Mouse (Mus musculus) right cerebral cortex, adult 18-20 months (tissue): ENCODE results near the gene Foxj1.
"Not testable (repeated sequence)": the region's sequence is repeated elsewhere in the genome, so short reads cannot be mapped to it uniquely, and the experiment has no call there.

Experiments used
- DNase-seq: peaks from one replicate; pipeline ENCODE4 v3.0.0; 2022; ENCODE audit warnings: mixed read lengths

The Foxj1 gene

DNA sequence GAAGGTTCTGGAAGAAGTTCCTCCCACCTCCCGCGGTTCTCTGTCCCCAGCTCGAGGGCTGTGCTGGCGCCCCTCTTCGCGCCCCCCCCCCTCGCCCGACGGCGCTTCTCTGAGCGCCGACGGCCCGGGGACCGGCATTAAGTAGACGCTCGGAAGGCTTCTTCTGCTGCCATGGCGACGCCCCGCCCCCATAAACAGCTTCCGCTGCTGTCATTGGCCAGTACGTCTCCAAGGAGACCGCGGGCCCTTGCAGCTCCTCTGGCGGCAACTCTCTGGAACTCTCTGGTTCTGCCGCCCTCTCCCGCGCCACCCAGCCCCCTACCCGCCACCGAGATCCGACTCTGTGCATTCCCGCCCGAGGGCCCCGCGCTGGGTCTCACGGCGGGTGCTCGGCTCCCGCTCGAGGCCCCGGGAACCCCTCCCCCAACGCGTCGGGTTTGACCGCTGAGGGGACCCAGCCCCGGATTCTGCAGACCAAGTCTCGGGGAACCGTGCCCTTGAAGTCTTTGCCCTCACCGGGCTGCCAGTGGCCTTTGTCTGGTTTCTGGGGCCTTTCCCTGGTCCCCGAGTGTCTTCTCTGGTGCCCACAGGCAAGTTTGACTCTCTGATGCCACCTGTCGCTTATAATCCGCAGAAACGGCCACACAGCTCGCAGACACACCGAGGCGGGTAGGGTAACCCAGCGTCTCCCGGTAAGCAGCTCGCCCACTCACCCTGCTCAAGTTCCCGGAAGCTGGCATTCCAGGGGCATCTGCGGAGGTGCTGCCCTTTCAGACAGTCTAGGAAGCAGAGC lies at the start of gene Foxj1:
TSS of gene Foxj1 (minus strand) at position 156 of the 793 bp plus-strand sequence.
- DNase-seq, result peak; percentile 96

DNA sequence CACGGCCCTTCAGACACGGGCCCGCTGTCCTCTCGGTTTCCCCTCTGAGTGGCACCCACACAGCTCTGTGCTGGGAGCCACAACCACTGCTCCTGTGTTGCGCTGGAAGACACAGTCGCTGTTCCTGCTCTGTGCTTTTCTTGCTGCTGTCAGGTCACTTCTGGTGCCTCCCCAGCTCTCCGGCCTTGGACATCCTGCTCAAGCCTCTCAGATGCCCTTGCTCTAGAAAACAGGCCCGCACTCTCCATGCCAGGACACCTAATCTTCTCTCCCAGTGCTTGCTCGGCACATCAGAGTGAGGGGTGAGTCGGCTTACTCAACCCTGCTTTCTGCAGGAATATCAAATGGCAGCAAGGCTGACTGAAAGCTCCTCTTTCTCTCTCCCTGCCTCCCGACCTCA lies 49.0 kb upstream of the Foxj1 start:
- DNase-seq, result no peak

DNA sequence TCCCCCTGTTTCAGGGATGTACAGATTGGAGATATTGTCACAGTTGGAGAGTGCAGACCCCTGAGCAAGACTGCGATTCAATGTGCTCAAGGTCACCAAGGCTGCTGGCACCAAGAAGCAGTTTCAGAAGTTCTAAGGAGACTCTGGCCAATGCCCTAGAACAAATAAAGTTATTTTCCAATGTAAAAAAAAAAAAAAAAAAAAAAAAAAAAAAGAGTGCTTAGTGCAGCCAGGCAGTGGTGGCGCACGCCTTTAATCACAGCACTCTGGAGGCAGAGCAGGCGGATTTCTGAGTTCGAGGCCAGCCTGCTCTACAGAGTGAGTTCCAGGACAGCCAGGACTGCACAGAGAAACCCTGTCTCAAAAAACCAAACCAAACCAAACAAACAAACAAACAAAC lies 47.9 kb upstream of the Foxj1 start:
- DNase-seq, result not testable (repeated sequence)

DNA sequence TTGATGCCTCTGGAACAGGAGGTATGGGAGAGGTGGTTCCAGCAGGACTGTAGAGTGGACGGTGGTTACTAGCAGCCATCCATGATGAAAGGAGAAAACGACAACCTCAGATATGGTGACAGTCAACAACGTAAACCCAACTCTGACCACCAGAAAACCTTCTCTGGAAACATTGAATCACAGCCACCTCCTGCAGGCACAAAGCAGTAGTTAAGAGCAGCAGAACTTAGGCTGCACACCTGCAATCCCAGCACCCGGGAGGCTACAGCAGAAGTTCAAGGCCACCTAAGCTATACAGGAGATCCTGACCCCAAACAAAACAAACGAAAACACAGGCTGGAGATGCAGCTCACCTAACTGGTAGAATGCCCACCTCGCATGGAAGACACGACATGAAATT lies 45.6 kb upstream of the Foxj1 start:
- no peak for DNase-seq

DNA sequence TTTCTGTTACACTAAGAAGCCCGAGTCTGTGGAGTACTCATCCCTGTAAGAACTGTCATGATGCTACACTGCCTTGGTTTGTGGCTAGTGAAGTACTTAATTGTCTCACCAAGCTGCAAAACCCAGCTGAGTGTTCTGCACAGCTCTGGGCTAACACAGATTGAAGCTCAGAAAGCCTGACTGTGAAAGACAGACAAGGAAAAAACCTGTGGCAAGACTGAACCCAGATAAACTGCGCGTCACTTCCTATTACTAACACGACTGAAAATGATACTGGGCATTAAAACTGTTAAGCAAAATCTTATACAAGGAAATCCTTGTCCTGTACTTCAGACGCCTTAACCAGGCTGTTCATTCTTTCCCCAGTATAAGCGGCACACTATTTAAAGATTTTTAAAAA lies 44.3 kb upstream of the Foxj1 start:
- DNase-seq, result no peak

DNA sequence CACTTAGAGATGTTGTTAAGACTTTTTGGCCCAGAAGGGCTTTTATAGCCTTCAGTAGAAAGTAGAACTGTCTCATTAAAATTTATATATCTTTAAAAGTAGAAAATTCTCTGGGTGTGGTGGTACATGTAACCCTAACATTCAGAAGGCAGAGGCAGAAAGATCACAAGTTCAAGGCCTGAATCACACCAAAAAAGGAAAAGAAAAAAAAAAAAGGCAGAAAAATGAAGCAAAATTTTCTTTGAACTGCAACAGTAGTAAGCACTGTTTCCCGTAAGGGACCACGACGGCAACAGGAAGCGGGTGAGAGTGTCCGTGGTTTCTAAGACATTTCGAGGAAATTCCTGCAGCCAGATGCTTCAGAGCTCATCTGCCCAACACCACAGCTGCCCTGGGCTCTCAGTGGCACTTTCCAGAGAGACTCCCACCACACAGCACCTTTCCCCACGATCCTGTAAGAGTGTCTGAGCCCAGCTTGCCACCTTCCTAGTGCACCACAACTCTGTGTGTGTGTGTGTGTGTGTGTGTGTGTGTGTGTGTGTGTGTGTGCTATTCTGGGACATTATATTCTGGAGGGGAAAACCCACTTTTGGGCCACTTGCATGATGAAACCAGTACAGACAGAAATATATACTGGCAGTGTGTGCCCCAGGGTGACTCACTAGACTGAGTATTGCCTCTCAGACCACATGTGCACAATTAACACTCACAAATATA lies 41.9 kb upstream of the Foxj1 start:
- DNase-seq, result no peak

DNA sequence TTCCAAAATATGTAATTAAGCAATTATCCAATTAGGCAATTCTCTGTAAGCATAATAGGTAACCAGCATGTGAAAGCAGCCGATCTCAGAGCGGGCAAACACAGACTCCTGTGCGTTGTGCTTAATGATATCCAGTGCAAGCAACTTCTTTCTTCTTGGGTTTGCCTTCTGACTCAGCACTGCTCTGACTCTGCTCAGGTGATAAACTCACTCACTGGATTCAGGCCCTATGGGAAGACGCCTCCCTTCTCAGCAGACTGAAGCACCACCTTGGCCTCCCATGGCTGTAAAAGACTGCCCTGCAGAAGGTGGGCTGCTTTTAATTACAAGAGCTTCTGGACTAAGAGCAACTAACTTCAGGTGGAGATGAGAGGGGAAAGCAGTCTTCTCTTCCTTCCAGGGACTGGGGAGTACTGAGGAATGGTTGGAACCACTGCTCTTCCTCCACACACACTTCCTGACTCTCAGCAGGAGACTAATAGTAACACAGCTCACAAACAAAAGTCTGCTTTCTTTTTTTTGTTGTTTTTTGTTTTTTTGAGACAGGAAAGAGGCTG lies 36.8 kb upstream of the Foxj1 start:
- no peak for DNase-seq

DNA sequence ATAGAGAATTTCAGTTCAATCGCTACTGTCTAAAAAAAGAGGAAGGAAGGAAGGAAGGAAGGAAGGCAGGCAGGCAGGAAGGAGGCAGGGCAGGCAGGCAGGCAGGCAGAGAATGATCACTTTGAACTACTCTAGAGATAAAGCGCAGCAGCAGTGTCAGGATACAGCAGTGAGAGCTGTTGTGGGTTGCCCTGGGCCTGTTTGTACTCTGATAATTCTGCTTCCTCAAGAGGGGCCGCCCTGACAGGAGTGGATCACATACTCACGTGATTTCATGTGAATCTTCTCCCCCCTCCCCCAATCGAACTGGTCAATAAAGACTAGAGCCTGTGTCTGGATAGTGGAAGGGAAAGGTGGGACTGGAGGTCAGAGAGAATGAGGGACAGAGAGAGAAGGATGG lies 34.4 kb upstream of the Foxj1 start:
- DNase-seq, result no peak

DNA sequence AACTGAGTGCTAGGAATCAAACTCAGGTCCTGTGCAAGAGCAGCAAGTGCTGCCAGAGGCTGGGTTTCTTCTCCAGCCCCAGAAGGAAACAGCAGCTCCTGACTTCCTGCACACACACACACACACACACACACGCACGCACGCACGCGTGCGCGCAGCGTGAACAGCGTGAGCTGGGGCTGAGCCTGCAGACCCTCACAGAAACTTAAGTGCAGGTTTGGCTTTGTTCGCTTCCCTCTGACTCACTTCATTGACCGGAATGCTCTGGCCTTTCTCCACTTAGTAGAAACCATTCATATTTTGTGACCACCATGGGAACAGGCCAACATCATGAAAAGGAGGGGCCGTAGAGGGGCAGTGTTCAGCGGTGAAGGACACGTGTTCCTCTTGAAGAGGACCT lies 33.9 kb upstream of the Foxj1 start:
- no peak for DNase-seq

DNA sequence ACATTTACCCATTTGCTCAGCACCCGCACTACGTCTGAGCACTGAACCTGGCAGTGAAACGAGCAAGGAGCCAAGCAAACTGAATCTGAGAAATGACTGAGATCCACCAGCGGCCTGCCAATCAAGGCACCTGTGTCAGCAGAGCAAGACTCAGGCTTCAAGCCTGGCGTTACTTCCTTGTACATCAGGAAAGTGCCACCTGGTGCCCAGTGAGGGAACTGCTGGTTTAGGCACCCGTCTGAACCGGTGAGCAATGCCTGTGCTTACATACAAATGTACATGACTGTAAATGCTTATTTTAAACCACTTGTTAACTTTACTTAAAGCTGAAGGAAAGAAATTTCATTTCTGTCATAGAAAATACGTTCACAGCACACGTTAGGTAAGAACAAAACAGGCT lies 32.9 kb upstream of the Foxj1 start:
- peak; percentile 74 for DNase-seq

DNA sequence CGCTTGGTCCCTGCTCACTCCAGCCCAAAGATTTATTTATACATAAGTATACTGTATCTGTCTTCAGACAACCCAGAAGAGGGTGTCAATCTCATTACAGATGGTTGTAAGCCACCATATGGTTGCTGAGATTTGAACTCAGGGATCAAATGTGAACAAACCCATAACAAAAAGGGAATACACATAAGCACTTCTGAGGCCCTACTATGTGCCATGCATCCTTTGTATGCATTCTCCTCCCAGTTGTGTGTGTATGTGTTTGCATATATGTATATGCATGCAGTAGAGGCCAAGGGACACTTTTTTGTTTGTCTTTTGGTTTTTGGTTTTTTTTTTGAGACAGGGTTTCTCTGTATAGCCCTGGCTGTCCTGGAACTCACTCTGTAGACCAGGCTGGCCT lies 31.4 kb upstream of the Foxj1 start:
- no peak for DNase-seq

DNA sequence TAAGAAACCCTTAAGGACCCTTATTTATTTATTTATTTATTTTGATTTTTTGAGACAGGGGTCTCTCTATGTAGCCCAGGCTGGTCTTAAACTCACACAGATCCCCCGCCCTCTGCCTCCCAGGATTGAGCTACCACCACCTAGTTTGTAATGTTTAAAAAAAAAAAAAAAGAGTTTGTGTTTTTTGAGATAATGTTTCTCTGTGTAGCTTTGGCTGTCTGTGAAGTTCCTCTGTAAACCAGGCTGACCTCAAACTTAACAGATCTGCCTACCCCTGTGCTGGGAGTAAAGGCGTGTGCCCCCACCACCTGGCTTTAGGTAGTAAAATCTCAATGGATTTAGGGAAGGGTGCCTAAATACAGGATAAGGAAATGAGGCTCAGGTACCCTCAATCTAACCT lies 30.9 kb upstream of the Foxj1 start:
- DNase-seq, result no peak

DNA sequence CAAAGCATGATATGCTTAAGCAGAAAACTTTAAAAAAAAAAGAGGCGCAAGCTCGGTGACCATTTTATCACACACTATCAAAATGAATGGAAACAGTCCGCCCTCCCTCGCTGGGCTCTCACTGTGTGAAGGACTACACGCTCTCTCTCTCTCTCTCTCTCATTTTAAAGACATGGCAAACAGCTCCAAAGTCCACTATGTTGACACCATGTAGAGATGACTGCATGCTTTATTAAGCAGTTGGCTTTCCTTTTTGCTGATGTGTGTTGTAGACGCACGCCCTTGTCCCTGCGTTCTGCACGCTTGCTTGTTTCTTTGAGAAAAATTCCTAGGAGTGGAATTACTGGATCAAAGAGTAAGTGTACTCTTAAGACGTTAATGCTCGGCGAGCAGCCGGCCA lies 30.2 kb upstream of the Foxj1 start:
- DNase-seq, result no peak

DNA sequence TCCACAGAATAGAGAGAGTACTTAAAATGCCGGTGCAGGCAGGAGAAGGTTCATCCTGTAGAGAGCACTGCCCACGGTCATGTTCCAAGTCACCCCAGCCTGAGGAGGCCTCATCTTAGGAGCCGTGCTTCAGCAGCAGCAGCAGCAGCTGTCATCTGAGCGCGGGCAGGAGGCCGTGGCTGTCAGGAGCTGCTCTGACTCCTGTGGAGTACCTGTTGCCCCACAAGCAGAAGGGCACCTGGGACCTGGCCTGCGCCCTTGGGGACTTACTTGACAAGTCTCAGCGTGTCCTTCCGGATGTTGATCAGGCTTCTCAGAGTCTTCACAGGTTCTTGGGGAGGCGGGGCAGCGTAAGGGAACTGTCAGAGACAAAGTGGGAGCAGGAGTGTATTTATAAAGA lies 26.8 kb upstream of the Foxj1 start:
- DNase-seq, result no peak

DNA sequence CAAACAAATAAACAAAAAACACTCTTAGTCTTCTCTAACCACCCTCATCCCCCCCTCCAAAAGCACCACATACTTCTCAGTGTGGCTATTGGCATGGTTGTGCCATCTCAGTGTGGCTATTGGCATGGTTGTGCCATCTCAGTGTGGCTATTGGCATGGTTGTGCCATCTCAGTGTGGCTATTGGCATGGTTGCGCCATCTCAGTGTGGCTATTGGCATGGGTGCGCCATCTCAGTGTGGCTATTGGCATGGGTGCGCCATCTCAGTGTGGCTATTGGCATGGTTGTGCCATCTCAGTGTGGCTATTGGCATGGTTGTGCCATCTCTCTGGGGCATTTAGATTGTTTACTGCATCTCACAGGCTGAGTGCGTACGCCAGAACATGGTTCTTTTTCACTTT lies 25.7 kb upstream of the Foxj1 start:
- DNase-seq, result not testable (repeated sequence)

DNA sequence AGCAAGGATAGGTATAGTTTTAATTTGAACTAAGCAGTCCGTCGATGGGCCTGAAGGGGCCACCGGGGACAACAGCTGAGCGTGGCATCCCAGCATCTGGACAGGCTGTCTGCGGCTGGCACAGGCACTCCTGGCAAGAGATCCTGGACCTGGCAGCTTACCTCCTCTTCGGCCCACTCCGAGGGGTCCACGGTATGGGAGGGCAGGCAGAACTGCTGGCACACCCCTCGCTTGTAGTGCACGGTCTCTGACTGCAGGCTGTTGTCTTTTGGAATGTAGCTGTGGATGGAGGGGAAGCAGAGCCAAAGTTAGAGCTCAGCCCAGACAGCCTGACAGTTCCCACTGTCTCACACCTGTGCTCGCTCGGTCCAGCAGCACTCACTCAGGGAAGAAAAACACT lies 24.5 kb upstream of the Foxj1 start:
- no peak for DNase-seq

DNA sequence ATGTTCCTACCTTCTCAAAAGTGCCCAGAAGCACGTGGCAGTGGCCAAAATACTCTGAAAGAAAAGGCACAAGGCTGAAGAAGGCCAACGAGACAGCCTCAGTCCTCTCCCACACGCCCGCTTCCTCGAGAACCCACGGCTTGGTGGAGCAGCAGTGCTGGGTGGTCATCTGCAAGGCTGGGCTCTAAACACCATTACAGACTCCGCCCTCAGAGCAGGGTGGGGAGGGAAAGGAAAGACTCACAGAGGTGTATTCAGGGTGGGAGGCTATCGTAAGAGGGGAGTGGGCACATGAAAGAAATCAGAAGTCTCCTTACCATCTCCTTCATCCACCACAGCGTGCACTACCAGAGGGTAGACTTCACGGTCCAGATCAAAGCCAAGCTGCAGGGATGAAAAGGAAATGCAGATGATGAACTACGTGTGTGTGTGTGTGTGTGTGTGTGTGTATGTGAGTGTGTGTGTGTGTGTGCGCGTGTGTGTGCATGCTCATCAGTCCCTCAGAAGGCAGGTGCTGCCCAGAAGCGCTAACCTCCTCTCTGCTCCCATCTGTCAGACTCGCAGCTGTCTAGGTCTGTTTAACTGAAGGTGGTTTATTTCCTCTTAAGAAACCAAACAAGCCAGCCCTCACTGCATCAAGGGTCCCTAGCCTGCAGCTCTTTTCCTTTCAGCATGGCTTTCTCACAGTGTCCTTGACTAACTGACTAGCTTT lies 23.9 kb upstream of the Foxj1 start:
- no peak for DNase-seq

DNA sequence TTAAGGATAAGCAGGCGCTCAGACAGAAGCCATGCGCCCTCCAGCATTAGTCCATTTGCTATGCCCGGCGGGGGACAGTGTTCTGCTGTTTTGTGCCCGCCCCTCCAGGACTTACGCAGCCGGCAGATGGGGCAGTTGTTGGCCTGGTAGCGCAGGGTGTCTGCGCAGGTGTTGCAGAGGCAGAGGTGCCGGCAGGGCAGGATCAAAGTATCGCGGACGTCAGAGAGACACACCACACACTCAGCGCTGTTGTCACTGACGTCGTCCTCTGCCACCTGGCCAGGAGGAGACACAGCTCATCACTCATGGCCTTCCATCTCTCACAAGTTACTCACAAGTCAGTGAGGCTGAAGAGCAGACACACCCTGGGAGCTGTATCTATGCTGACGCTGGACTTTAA lies 19.3 kb upstream of the Foxj1 start:
- no peak for DNase-seq

DNA sequence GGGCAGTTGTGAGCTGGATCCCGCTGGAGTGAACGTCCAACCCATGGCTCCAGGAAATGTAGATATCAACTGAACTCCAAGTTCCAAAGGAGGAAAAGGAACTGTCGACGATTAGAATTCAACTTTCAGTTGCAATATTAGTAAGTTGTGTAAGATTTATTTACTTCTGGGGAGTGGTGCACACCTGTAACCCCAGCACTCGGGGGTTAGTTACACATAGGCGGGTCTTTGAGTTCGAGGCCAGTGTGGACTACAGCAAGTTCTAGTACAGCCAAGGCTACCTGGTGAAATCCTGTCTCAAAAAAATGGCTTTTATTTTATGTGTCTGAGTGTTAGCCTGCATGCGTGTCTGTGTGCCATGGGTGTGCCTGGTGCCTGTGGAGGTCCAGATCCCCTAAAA lies 18.3 kb upstream of the Foxj1 start:
- no peak for DNase-seq

DNA sequence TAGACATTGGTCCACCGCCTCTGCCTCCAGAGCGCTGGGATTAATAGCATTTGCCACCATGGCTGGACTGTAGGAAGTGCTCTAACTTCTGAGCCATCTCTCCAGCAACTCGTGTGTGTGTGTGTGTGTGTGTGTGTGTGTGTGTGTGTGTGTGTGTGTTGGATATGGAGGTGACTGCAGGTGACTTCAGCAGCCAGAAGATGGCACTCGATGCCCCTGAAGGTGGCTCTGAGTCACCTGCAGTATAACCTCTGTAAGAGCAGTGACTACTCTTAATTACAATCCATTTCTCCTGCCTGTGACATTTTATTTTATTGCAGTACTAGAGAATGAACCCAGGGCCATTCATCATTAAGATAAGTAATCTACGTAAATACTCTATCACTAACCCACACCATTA lies 16.1 kb upstream of the Foxj1 start:
- no peak for DNase-seq

DNA sequence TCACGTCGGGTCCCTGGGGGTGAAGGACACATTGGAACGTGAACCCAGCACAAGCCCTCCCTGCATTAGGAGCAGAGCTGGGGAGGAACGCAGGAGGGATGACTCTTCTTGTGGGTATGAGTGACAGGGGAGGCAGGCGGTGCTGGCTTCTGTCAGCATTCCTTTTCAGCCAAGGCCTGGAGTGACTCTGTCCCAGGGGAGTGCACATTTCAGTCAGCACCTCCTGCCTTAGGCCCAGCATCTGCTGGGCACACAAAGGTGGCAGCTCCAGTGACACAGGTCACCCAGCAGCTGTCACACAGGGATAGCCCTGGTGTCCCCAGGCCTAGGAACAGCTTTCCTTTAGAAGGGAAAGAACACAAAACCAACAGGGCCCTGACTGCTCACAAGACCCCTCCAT lies 12.8 kb upstream of the Foxj1 start:
- DNase-seq, result no peak

DNA sequence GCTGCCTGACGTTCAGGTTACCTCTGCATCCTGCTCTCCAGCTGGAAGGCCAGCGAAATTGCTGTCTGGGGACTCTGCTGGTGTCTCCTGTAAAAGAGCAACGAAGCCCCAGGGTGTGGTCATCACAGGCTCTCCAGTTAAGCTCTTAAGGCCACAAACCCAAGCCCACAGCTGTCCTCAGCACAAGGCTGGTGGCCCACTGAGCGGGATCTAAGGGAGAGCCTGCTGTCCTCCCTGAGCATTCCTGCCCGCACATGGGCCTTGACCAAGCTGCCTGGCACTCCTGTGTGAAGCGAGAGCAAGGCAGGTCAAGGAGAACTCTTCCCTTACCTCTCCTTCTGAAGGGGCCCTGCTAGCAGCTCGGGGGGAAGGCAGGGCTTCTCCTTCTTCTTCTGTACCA lies 11.8 kb upstream of the Foxj1 start:
- DNase-seq, result no peak

DNA sequence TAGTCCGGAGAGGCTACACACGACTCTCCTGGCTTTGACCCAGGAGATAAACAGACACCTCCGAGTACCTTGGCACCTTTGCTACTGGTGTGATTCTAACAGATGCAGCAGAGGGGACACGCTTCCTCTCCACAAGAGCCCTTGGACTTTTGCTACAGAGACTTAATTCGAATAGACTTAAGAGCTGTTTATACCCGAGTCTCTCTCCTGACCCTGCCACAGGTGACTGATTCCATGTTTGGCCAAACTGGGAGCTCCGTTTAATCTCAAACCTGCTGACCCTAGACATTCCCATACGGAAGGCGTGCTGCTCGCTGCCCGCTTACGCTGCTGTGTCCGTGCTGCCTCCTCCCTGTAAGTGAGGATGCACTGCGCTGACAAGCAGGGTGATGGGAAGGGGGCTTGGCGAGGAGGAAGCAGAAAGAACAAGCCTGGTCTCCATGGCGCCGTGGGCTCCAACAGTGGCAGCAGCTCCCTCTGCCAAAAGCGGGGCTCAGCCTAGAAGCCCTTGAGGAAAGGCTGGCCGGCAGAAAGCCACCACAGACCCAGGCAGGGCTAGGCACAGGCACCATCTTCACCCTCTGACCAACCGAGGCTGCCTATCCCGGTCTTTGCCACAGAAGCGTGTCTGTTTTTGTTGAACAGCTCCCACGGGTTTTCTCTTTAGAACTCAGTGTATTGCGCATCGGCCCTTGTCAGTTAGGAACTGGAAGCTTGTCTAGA lies 7.0 kb upstream of the Foxj1 start:
- no peak for DNase-seq
